Mouse (Mus musculus): ENCODE data around the gene Greb1.

Gene Greb1

DNA sequence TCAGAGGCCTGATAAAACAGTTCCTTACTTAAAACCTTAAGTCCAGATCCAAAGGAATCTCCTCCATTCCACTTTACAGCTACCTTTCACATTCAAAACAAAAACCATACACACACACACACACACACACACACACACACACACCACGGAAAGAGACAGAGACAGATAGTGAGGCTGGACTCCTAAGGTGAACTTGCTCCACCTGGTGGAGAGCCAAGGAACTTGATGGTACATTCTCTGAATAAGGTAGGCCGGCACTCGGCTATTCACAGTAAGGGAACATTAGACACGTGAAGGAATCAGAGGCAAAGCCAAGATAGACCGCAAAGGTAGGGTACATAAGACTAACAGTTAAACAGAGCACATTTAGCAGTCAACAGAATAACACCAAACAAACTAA, 4.8 kb upstream of the Greb1 start:
- DNase-seq (ENCODE audit: low read depth, low spot score) = peak; percentile 62

DNA sequence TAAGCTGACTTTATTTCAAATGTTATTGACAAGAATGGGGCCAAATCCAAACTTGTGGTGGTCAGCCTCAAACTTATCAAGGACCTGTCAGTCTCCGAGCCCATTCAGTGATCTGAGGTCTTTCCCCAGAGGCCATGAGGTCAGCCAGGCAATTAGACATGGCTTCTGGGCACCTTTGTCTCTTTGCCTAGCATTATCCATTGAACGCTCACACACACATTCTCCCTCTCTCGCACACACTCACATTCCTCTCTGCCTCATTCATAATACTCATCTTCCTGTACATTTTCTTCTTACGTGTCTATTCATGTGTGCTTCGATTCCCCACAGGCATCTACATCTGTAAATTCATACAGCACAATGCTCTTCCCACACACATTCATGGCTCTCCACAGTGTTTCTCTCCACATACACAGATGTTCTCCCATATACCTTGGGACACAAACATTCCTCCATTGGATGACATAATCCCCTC, 3.3 kb upstream of the Greb1 start:
- DNase-seq (ENCODE audit: low read depth, low spot score) = no peak

DNA sequence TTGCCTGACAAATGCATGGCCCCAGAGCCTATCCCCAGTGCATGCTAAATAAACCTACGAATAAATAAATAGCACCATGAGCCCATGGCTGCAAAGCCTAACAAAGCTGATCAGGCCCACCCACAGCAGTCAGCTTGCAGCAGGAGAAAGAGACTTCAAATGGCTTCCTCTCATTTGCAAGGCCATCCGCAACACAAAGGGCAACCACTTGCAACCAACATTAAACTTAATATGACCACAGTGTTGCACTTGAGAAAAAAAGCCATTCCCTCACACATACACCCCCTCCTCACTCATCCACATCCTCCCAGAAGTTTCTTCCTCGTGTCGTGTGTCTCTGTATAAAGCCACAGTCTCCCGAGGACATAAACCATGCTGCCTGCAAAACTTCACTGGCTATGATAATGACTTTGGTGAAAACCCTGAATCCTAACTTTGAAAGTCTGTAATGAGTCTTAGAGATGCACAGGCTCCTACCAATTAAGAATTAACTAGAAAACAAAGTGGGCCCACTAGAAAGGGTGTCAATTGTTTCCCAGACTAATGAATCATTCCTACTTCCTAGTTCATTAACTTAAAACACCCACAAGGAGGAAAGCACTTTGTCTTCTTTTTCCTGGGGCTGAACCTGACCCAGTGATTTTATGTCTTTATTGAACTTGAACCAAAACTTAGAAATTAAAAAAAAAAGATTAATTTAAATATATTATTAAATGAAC, 2.7 kb upstream of the Greb1 start:
- DNase-seq (ENCODE audit: low read depth, low spot score) = no peak

DNA sequence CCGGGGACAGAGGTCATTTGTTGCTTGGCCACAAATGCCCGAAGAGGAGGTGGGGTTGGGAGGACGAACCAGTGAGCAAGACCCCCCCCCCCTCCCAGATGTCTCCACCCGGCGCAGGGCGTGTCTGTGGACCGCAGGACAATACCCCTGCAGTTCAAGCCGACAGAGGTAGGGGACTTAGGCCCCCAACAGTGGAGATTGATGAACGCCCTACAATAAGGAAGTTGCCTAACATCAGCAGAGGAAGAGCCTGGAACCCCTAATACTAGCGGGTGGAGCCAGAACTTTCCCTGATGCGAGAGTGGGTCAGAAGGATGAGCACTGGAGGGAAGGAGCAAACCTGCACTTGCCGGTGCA, 251 bp upstream of the Greb1 start:
- no peak for DNase-seq (ENCODE audit: low read depth, low spot score)

DNA sequence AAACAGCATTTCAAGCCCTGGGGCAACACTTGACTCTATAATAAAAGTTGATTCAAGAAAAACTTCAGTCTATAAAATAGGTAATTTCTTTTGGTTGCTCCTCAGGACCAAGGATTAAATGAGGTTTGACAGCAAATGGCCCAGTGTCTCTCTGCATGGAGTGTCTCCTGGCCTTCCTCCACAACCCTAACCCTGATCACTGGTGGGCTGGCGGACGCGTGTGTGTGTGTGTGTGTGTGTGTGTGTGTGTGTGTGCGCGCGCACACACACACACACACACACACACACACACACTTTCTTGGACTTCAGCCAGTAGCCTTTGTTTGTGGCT, 793 bp downstream of the Greb1 start:
- no peak for DNase-seq (ENCODE audit: low read depth, low spot score)

DNA sequence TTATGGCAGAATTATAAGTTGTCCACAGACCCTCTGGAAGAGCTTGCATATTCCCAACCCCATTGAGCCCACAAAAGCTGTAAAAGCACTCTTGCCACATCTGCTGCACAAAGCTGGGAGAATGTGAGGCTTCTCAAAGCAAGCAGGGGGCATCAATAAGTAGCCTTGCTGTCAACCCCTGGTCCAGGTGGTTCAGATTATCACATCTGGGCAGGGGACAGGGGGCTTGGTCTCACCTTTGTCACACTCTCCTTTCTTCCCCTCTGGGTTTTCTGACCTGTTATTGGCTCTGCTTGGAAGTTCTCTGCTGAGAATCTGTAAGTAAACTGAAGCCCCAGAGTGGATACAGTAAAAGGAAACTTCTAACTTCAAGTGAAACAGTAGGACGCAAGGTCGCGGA, 1.8 kb downstream of the Greb1 start:
- DNase-seq (ENCODE audit: low read depth, low spot score) = no peak

DNA sequence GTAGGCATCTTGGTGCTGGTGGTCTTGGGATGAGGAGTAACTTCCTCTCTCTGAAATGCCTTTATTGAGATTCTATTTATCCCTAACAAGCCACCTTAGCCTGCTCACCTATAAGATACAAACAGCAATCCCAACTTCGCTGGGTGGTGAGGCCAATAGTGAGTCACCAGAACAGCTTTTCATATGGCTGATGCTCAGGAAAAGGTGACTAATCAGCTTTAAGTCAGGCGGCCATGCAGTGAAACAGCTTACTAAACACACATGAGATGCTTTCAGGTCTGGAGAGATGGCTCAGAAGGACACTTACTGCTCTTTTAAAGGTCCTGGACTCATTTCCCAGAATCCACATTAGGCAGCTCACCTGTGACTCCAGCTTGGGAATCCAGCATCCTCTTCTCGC, 4.9 kb downstream of the Greb1 start:
- DNase-seq (ENCODE audit: low read depth, low spot score) = no peak

DNA sequence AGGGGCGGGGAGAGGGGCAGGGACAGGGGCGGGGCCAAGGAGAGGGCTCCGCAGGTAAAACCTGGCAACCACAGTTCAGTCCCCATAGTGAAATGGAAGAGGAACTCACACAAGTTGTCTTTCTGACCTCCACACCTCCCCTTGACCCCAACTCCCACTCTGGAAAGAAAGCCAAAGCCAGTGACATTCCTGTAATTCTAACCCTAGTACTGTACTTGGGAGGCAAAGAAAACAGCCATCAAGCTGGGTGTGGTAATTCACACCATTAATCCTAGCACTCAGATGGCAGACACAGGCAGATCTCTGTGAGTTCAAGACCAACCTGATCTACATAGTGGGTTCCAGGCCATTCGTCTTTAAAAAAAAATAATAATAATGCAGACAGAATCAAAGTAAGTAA, 7.3 kb downstream of the Greb1 start:
- no peak for DNase-seq (ENCODE audit: low read depth, low spot score)

DNA sequence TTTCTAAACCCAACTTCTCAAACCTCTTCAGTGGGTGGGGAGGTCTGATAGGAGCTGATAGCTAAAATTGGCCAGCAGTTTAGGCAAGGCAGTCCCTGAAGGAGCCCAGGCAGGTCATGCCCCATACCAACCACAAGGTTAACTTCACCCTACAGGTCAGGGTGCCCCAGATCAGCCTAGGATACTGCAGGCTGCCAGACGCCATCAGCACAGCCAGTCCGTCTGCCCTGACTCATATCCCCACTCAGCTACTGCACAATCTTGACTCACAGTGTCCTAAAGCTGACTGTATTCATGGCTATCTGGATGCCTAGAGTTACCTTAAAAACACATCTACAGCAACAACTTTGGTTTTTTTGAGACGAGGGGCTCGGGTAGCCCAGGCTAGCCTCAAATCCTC, 10.2 kb downstream of the Greb1 start:
- DNase-seq (ENCODE audit: low read depth, low spot score) = no peak

DNA sequence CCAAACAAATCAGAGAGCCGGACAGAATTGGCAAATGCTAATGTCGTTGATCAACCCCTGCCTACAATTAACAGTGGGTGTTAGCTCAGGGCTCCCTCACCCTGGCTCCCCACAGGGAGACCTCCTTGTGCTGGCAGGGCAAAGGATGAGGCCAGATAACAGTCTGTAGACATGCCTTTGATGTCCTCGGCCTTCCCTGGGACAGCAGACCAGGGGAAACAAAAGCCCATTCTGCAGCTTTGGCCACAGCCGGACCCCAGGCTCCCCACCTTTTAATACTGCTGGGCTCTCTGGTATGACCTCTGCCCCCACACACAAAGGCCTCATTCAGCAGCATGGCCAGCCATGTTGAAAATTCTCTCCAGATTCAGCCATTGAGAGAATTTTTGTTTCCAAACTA, 10.9 kb downstream of the Greb1 start:
- DNase-seq (ENCODE audit: low read depth, low spot score) = no peak

DNA sequence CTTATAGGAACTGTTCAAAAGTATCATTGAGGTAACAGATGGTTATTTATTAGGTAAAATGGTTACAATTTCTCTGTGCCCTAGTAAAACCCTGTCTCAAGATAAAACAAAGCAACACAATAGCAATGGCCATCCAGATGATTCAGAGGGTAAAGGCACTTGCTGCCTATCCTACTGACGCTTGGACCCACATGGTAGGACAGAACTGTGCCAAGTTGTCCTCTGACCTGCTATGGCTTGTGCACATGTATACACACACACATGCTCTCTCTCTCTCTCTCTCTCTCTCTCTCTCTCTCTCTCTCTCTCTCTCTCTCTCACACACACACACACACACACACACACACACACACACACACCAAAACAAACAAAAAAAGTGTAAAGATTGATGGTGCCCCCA, 11.5 kb downstream of the Greb1 start:
- no peak for DNase-seq (ENCODE audit: low read depth, low spot score)

DNA sequence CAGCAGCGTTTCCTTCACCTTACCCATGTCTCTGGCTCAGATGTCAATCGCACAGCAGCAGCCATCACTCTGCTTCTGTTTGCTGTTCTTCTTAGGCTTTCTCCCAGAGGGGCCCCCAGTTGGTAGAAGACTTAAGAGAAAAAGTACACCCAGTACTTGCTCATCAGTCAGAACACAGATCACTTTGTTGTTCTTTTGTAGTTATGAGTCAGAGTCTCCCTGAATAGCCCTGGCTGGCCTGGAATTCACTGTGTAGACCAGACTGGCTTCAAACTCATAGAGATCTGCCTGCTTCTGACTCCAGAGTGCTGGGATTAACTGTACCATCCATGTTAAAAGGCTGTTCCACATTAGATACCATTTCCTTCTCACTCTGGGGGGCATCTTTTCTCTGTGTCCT, 12.1 kb downstream of the Greb1 start:
- DNase-seq (ENCODE audit: low read depth, low spot score) = no peak

DNA sequence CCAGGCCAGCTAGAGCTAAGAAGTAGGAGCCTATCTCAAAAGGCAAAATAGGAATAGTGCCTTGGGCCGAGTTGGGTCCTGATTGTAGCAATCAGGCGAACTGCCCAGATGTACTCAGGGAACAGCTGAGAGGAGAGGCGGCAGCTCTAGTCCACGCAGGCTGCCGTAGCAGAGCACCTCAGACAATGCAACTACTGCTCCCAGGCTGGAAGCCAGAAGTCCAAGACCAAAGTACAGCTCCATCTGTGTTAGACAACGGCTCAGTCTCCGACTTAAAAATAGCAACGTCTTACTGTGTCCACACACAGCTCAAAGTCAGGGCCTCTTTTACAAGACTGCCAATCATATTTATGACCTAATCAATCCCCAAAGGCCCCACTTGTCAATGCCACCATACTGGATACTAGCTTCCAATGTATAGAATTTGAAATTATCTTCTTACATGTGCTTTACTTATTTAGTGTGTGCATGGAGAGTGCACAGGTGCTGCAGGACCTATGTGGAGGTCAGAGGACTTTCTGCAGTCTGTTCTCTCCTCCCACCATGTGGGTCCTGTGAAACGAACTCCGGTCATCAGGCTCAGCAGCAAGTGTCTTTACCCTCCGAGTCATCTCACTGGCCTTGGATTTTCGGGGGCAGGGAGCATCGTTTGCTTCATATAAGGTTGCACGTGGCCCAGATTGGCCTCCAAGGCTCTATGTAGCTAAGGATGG, 19.5 kb downstream of the Greb1 start:
- DNase-seq (ENCODE audit: low read depth, low spot score) = no peak

DNA sequence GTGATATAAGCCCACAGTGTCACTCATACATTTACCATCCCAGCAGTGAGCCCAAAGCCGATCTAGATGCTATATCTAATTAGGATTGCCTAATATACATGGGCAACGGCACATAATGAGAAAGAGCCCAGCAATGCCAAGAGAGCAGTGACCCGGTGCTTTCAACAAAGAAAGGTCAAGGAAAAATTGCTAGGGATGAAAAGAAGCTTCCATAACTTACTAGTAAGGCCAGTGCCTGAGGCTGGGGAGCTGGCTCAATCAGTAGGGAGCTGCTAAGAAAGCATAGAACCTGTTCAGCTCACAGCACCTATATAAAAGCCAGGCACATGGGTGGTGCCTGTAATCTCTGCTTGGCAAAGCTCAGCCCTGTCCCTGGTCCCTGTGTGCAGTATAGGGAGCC, 20.4 kb downstream of the Greb1 start:
- DNase-seq (ENCODE audit: low read depth, low spot score) = no peak

DNA sequence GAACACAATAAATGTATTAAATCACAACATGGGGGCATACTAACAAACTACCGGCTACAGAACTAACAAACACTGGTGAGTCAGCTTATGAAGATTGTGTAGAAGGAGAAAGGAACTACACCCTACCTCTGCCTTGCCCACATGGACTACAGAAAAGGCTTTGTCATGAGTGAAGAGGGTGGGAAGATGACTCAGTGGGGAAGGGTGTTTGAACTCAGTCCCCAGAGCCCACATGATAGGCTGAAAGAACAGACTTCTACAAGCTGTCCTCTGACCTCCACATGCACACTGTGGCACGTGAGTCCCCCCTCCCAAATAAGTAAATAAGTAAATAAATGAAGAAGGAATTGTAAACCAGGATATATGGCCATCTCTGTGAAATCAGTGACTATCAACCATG, 21.5 kb downstream of the Greb1 start:
- no peak for DNase-seq (ENCODE audit: low read depth, low spot score)

DNA sequence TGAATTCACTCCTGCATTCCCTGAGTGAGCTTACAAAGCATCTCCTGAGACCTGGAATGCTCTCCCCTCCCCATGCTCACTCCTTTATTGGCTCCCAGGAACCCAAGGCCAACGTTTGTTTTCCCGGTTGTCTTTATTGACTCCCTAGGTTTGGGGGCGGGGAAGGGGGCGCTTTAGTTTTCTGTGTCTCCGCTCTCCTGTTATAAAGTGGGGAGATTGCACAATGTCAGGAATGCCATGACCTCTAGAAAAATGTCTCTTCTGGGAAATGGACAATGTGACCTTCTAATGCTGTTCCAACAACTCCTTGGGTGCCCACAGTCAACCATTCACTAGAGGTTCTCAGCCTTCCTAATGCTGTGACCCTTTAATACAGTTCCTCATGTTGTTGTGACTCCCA, 22.2 kb downstream of the Greb1 start:
- DNase-seq (ENCODE audit: low read depth, low spot score) = no peak

DNA sequence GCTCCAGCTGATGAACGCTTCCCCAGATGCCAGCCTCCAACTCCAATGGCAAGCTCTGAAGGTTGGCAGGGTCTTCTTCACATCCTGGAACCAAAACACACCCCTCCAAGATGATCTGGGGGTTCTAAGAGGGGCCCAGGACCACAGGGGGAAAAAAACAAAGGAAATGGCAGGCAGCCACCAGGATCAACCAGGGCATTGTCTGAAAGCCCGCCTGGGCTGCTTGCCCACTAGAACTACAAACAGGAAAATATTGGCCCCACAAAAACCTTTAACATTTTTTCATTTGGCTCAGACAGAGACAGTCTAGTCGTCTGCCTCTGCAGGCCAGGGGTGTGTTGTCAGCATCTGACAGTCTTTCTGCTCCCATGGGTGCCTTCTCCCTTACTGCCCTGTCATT, 25.3 kb downstream of the Greb1 start:
- DNase-seq (ENCODE audit: low read depth, low spot score) = no peak

DNA sequence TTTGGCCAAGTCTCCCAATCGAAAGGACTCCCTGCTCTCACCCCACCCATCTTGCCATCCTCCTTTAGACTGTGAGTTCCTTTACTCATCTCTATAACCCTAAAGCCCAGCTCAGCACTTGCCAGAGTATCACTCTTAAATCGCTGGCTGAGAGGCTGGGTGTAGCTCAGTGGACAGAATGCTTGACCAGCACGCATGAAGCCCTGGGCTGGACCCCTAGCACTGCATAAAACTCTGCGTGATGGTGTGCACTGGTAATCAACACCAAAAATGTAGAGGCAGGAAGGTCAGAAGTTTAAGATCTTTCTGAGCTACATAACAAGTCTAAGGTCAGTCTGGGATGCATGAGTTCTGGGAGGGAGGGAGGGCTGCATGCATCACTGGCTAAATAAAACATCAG, 26.1 kb downstream of the Greb1 start:
- DNase-seq (ENCODE audit: low read depth, low spot score) = no peak

DNA sequence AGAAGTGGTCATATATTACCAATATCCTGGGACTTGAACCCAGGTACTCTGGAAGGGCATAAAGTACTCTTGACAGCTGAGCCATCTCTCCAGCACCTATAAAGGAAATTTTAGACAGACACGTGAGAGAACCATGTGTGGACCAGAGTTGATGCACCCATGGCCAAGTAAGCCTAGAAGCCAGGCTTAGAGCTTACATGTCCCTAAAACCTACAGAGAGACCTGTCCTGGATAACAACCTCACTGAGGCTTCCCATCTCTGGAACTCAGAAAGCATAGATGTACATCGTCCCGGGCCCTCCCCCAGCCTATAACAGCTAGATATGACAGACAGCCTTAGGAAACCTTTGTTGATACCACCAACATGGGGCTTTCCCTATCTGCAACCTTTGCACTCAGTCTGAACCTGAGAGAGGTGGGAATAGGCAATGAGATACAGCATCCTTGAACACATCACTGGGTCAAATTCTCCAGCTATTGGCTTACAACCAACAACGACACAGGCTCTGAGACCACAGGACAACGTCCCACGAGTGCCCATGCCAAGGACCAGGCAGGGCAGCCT, 31.0 kb downstream of the Greb1 start:
- DNase-seq (ENCODE audit: low read depth, low spot score) = no peak

DNA sequence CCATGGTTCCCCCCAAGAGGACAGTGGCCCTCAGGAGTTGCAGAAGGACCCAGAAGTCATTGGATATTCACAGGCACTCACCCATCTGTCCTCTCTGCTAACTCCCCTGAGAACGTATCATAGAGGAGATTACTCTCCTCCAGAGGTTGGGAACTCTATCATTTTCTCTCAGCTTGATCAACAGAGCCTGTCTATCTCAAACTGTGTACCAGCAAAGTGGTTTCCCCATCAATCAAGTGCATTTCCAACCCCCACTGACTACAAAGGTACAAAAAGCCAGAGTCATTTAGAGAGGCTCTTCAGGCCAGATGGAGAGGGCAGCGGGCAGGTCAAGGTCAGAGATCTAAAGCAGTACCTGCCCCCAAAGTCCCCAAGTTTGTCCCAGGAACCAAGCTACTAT, 32.0 kb downstream of the Greb1 start:
- no peak for DNase-seq (ENCODE audit: low read depth, low spot score)

DNA sequence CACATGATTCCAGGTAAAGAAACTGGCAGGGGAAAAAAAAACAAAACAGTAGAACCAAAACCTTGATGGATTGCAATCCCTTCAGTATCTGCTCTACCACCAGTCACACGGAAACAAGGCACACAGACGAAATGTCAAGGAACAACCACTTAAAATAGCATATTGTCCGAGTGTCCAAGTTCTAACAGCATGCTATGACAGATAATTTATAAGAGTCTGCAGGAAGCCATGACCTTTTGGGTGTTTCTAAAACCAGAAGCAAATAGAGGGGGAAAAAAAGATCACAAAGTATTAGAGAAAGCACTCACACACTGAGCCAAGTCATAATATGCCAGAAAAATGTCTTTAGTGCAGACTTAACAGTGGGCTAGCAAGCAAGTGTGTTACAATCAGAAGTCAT, 32.4 kb downstream of the Greb1 start:
- no peak for DNase-seq (ENCODE audit: low read depth, low spot score)

DNA sequence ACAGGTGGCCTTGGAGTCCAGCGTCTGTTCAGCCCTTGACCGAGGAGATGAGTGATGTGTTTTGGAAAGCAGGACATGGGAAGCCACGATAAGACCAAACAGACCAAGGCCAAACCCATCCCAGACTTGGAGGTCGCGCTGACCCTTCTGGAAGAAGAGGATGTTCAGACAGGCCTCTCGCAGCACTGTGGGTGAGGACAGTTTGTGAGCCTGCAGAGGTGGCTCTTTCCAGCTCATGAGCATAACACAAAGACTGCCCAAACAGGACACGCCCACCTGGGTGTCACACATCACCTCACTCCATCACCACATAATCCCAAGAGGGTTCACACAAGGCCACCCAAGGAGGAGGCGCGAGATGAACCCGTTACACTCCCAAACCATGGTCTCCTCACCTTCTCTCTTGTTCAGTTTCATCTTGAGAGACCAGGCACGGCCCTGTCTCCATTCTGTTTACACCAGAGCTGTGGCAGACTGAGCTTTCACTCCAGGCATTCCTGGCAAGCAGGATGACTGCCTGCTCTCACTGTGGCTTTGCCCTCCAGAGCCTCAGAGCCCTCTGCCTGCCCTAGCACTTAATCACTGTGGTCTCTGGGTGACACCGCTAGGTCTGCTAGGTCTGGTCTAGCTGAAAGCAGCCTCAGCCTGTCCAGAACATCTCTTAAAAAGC, 35.8 kb downstream of the Greb1 start:
- DNase-seq (ENCODE audit: low read depth, low spot score) = no peak
